Mouse (Mus musculus) heart, embryonic 13.5 days (tissue): Measurements from ENCODE around the gene Ddx11. TPM values are rescaled to one million over a fixed set of nuclear protein-coding genes. Genes with fewer than 3 reads are reported as not detected.
A peak's percentile ranks its signal among the peaks of the same experiment; 100 is the strongest.

Experiments
- ATAC-seq: fragments of 200-750 bp; cut with Nextera tagmentation; 2 replicates; pipeline ENCODE4 v1.8.0; 2017; ENCODE audit warnings: moderate TSS enrichment; ENCODE audit not compliant: insufficient number of reproducible peaks, low FRiP score, low TSS enrichment; ENCODE audit errors: extremely low read depth
- H3K27ac ChIP-seq: fragments of 300-500 bp; sonication (generic); replicated peaks from 2 replicates; pipeline ENCODE4 v1.5.1; 2015; ENCODE audit warnings: moderate library complexity, mild to moderate bottlenecking, inconsistent platforms
- H3K27me3 ChIP-seq: fragments of 300-500 bp; sonication (generic); replicated peaks from 2 replicates; pipeline ENCODE4 v1.6.1; 2015; ENCODE audit warnings: mild to moderate bottlenecking, inconsistent platforms
- H3K36me3 ChIP-seq: fragments of 300-500 bp; sonication (generic); 2 replicates; pipeline ENCODE4 v1.6.1; 2015; ENCODE audit warnings: mild to moderate bottlenecking, inconsistent platforms
- H3K4me1 ChIP-seq: fragments of 300-500 bp; sonication (generic); 2 replicates; pipeline ENCODE4 v1.6.1; 2015; ENCODE audit warnings: inconsistent platforms
- H3K4me2 ChIP-seq: fragments of 300-500 bp; sonication (generic); 2 replicates; pipeline ENCODE4 v1.6.1; 2015; ENCODE audit warnings: inconsistent platforms, mild to moderate bottlenecking, moderate library complexity
- H3K4me3 ChIP-seq: fragments of 300-500 bp; sonication (generic); 2 replicates; pipeline ENCODE4 v1.5.1; 2015; ENCODE audit warnings: moderate library complexity, mild to moderate bottlenecking, inconsistent platforms
- H3K9ac ChIP-seq: fragments of 300-500 bp; sonication (generic); 2 replicates; pipeline ENCODE4 v1.6.1; 2015; ENCODE audit warnings: inconsistent platforms, mild to moderate bottlenecking, moderate library complexity
- H3K9me3 ChIP-seq: fragments of 300-500 bp; sonication (generic); 2 replicates; pipeline ENCODE4 v1.6.1; 2016; ENCODE audit warnings: inconsistent platforms
- WGBS: fragments of 180-500 bp; shearing (Covaris S2); methylation state at CpG from one replicate; pipeline ENCODE4 v1.1.7; 2015; ENCODE audit warnings: mixed read lengths; 5-methylcytosine and 5-hydroxymethylcytosine counted together
- polyA plus RNA-seq: library from polyadenylated mRNA; unstranded; fragments of >200 nt; fragmentation: Nextera tagmentation; extraction: Ambion mirVana; gene quantifications from 2 replicates; pipeline ENCODE4 v1.2.1, GENCODE M21; 2015

Ddx11 gene
- polyA plus RNA-seq, 1 experiment from 2014 or later: 12.6 TPM

DNA sequence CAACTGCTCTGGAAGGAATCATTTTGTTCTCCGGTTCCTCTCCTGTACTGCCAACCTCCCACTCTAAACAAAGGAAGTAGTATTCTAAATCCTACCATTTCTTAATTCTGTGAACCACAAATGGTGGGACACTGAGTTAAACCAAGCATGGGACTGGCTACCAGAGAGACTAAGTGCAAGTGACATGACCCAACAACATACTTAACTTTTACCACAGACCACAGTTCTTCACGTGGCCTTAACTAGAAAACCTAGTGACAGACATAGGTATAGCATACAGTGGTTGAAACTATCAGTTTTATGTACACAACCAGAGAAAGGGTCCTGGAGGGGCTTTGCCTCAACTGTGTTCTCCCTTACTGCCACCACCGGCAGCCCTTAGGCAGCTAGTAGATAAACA lies 30.7 kb upstream of the Ddx11 start:
- Histone ChIP-seq H3K9ac (no peak overlapping the region), H3K4me3 (no peak overlapping the region), H3K27ac (no peak overlapping the region), H3K36me3 (peaks cover 53% of the 10 kb centered on the region), H3K4me1 (peaks cover 4% of the 10 kb centered on the region; the same call in 1 of the 2 replicates), H3K27me3 (no peaks in the 10 kb centered on the region), H3K4me2 (no peak overlapping the region), H3K9me3 (no peaks in the 10 kb centered on the region)
- 80% methylated on average over 3 of the region's 3 CpGs for WGBS
- no peak for ATAC-seq

DNA sequence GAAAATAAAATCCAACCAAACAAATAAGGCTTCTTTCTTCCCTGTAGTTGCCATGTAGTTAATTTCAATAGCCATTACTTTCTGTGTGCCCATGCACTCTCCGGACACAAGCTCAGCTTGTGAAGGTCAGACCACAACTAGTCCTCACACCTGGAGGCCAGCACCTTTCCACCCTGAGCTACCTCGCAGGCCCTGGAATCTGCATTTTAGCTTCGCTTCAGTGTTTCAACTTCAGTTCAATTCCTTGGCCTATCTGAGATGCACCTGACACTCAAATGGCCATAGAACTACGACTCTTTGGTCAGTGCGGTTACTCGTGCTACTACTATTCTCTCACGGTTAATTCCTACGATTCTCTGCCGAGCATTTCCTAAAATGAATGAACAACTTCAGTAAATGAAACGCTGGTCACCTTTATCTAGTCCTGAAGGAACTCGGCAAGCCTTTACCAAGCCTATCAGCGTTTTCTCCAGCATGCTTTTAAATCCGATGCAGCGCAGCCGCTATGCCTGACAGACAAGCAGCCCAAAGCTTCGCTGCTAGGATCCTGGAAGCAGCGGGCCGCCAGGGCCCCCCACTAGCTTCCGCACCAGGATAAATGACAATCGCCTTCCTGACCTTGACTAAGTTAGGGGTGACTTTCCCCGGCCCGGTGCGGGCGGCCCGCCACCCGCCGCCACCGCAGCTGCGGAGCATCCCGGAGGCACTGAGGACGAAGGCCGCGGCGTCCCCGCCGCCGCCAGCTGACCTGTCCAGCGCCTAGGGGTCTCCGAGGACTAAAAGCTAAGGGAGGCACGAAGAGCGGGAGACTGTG lies 22.5 kb upstream of the Ddx11 start:
- peaks cover 24% of the 10 kb centered on the region for H3K4me1 ChIP-seq
- peak; percentile 65 for ATAC-seq
- peaks cover 12% of the 10 kb centered on the region; the same call in 1 of the 2 replicates for H3K36me3 ChIP-seq
- H3K27me3 ChIP-seq: no peaks in the 10 kb centered on the region
- WGBS: under 1% methylated on average over 41 of the region's 41 CpGs
- H3K4me3 ChIP-seq: peak overlapping the region; percentile 81
- peak overlapping the region; percentile 95 for H3K9ac ChIP-seq
- H3K4me2 ChIP-seq: peak overlapping the region; percentile 97
- no peaks in the 10 kb centered on the region for H3K9me3 ChIP-seq
- H3K27ac ChIP-seq: peak overlapping the region; percentile 94

DNA sequence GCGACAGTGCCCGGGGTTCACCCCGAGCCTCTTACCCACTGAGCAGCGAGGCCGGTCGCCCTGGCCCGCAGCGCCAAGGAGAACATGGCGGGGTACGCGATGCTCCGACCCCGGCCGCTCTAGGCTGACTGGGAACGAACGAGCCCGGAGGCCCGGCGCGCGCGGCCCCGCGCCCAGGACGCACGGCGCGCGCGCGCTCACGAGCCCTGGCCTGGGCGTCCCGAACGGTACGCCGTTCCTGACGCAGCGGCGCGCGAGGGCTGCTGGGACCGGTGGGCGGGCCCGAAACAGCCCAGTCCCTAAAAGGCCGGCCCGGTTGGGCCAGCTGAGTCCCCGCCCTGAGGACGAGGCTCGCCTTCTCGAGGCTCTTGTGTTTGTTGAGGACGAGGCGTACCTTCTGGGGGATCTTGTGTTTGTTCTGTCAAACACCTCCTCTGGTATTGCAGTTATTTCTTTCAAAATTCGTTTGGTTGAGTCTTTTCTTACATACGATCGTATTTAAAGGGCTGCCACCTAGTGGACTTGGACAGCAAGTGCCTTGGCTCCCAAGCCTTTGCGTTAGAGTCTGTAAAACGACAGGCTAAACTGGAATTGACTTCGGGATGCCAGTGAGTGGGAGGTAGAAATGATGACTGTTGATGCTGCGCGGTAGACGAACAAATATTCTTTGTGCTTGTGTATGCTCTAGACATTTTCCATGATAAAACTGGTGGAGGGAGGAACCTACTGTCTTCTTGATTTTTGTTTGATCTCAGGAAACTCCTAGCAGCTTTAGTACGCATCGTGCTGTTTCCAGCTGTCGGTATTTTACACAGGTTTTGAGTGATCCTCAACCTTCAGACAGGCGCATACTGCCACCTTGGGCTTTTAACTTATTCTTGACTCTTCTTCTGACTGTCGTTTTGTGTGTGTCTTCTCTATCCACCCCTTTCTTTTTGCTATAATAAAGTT lies 21.7 kb upstream of the Ddx11 start, which contains the start of gene Ndufv2:
TSS of gene Ndufv2 (minus strand) at position 180 of the 951 bp plus-strand sequence.
- 0 out of 2 replicates have a peak, but pooled peaks cover 9% of the 10 kb centered on the region for H3K36me3 ChIP-seq
- H3K4me3 ChIP-seq: peak within 1 kb of the TSS; percentile 81
- H3K27me3 ChIP-seq: no peaks in the 10 kb centered on the region
- peak within 1 kb of the TSS; percentile 95 for H3K9ac ChIP-seq
- H3K4me1 ChIP-seq: peaks cover 24% of the 10 kb centered on the region
- under 1% methylated on average over 65 of the region's 67 CpGs for WGBS
- H3K27ac ChIP-seq: peak within 1 kb of the TSS; percentile 94
- peak within 1 kb of the TSS; percentile 97 for H3K4me2 ChIP-seq
- ATAC-seq: peak; percentile 98
- no peaks in the 10 kb centered on the region for H3K9me3 ChIP-seq

DNA sequence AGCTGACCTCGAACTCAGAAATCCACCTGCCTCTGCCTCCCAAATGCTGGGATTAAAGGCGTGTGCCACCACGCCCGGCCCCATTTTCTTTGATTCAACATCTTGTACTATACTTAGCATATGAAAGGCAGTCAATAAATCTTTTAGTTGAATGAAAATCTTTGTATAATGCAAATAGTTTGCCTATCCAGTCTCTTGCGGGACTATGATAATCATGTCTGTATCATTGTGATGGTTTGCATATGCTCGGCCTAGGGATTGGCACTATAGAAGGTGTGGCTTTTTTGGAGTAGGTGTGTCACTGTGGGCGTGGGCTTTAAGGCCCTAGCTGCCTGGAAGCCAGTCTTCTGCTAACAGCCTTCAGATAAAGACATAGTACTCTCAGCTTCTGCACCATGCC lies 19.2 kb upstream of the Ddx11 start:
- Histone ChIP-seq H3K9ac (no peak overlapping the region), H3K27me3 (no peaks in the 10 kb centered on the region), H3K4me1 (peaks cover 20% of the 10 kb centered on the region), H3K9me3 (no peaks in the 10 kb centered on the region), H3K4me3 (no peak overlapping the region), H3K36me3 (no peaks in the 10 kb centered on the region), H3K27ac (no peak overlapping the region), H3K4me2 (no peak overlapping the region)
- WGBS: 82% methylated on average over 7 of the region's 7 CpGs
- ATAC-seq: no peak

DNA sequence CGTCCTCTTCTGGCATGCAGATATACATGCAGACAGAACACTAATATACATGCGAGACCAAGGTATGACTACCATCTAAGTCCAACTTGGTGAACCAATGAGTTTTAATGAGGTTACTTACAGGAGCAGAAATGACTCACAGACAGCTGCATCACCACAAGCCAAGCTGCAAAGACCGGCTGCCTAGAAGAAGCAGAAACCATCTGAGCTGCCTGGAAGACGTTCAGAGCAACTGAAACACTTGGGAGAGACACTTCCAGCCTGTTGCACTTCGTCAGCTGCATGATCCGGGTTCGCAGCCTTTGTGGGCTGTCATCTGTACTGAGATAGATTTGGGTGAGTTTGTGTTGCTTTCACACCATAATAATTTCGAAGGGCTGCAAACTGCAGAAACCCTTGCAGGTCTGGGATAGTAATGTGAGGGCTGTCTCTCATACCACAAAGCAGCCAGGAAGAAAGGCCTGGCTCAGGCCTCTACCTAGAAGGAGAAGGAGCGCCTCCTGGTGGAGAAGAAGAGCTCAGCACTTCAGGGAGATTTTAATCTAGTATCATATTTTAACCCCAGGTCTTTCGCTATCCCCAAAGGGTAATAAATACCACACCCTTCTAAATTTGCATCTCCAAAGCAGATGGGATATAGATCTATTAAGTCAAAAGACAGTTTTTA lies 16.6 kb upstream of the Ddx11 start:
- Histone ChIP-seq H3K27ac (no peak overlapping the region), H3K4me2 (no peak overlapping the region), H3K36me3 (no peaks in the 10 kb centered on the region), H3K4me1 (peaks cover 17% of the 10 kb centered on the region), H3K4me3 (no peak overlapping the region), H3K9me3 (no peaks in the 10 kb centered on the region), H3K9ac (peak overlapping the region; percentile 19; the same call in 1 of the 2 replicates), H3K27me3 (no peaks in the 10 kb centered on the region)
- ATAC-seq: no peak
- 50% methylated on average over 10 of the region's 10 CpGs for WGBS

DNA sequence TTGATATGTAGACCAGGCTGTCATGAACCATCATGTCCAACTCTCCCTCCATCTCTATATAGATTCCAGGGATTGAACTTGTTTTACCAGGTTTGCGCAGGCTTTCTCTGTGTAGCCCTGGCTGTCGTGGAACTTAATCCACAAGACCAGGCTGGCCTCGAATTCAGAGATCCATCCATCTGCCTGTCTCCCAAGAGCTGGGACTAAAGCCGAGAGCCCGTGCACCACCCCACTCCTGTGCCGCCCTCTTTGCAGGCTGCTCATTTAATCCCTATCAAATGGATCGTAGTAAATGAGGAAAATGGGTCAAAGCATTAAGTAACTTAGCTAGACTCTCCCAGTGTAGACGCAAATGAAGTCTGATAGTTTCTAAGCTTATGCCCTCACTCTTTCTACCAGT lies 15.9 kb upstream of the Ddx11 start:
- WGBS: 64% methylated on average over 8 of the region's 8 CpGs
- Histone ChIP-seq H3K4me3 (no peak overlapping the region), H3K4me2 (no peak overlapping the region), H3K9ac (no peak overlapping the region), H3K36me3 (no peaks in the 10 kb centered on the region), H3K4me1 (peaks cover 16% of the 10 kb centered on the region), H3K9me3 (no peaks in the 10 kb centered on the region), H3K27ac (no peak overlapping the region), H3K27me3 (no peaks in the 10 kb centered on the region)
- ATAC-seq: no peak

DNA sequence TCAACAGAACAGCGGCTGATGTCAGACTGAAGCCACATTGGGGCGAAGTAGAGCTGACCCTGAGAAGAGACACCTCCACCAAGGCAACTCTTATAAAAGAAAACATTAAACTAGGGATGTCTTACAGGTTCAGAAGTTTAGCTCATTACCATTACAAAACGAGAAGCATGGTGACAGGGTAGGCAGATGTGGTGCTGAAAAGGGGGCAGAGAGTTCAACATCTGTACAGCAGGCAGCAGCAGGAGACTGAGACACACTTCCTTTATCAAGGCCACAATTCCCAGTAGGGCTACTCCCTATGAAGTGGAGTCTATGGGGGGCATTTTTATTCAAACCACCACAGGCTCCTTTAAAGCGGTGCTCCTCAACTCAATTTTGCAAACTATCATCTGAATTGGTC lies 15.1 kb upstream of the Ddx11 start:
- Histone ChIP-seq H3K9me3 (no peaks in the 10 kb centered on the region), H3K36me3 (no peaks in the 10 kb centered on the region), H3K4me2 (no peak overlapping the region), H3K27ac (no peak overlapping the region), H3K4me1 (peaks cover 20% of the 10 kb centered on the region), H3K27me3 (no peaks in the 10 kb centered on the region), H3K9ac (no peak overlapping the region), H3K4me3 (no peak overlapping the region)
- no peak for ATAC-seq
- WGBS: 79% methylated on average over 4 of the region's 4 CpGs

DNA sequence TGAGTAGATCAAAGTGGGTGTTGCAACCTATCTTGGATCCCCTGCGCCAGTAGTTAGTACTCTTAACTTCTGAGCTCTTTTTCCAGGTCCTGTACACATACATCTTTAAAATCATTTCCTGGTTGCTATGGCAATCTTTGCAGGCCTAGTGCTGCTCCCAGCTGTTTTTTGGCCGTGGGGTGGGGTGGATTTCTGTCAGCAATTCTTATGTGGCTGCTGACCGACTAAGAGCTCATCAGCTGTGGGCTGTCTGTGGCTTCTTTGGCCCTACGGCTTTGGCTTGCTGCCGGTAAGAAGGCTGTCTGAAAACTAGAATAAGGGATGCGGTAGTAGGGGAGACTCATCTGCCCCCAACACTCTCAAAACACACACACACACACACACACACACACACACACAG lies 12.6 kb upstream of the Ddx11 start:
- Histone ChIP-seq H3K4me3 (peak overlapping the region; percentile 80), H3K9ac (peak overlapping the region; percentile 87), H3K27ac (peak overlapping the region; percentile 69), H3K27me3 (no peaks in the 10 kb centered on the region), H3K4me2 (peak overlapping the region; percentile 80), H3K4me1 (peaks cover 20% of the 10 kb centered on the region), H3K36me3 (peaks cover 21% of the 10 kb centered on the region), H3K9me3 (no peaks in the 10 kb centered on the region)
- WGBS: 35% methylated on average over 6 of the region's 6 CpGs
- no peak for ATAC-seq

DNA sequence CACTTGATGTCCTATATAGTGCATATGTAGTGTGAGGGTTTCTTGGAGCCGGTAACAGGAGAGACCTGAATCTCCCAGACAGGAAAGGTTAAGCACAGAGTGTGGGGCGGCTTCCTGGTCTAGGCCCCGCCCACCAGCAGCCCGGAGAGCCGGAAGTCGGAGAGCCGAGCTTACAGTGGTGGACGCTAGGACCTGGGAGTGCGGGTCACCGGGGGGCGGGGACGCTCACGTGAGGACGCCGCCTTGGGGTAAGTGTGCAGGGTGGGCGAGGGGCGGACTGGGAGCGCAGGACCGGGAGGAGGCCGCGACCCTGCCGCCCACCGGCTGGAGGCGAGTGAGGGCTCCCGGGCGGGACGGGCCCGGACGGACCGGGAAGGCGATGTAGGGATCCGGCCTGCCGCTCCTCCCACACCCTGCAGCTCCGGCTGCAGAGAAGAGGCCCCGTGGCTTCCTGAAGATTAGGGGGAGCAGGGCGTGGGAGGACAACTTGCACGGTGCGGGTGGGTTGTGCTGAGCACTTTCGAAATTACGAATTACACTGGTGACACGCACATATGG lies 11.8 kb upstream of the Ddx11 start, which contains the start of gene Washc1:
TSS of gene Washc1 (plus strand) at position 144 of the 558 bp plus-strand sequence.
- peak within 1 kb of the TSS; percentile 87 for H3K9ac ChIP-seq
- under 1% methylated on average over 41 of the region's 41 CpGs for WGBS
- H3K36me3 ChIP-seq: peaks cover 29% of the 10 kb centered on the region
- H3K27ac ChIP-seq: peak within 1 kb of the TSS; percentile 69
- peak; percentile 98 for ATAC-seq
- no peaks in the 10 kb centered on the region for H3K9me3 ChIP-seq
- H3K4me2 ChIP-seq: peak within 1 kb of the TSS; percentile 80
- H3K27me3 ChIP-seq: no peaks in the 10 kb centered on the region
- H3K4me3 ChIP-seq: peak within 1 kb of the TSS; percentile 80
- H3K4me1 ChIP-seq: peaks cover 20% of the 10 kb centered on the region

DNA sequence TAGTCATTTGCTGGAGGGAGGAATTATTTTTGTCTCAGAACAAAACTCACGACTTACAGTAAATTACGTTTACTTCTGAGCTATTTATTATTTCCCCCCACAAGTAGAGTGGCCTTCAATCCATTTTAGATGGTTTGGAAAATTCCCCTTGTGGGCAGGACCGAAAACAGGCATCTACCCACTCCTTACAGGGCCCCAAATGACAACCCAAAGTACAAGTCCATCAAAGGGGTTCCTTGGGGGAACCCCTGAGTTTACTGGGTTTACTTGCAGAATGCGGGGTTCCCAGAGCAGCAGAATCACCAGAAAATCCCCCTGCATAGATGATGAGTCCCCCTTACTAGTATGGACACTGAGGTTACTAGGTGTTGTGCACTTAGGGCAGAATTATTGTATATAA lies 11.2 kb upstream of the Ddx11 start:
- Histone ChIP-seq H3K27me3 (no peaks in the 10 kb centered on the region), H3K4me2 (peak overlapping the region; percentile 80), H3K4me1 (peaks cover 17% of the 10 kb centered on the region), H3K36me3 (peaks cover 35% of the 10 kb centered on the region), H3K9ac (peak overlapping the region; percentile 87), H3K9me3 (no peaks in the 10 kb centered on the region), H3K27ac (0 out of 2 replicates have a peak overlapping the region, but pooled peaks have one; percentile 69), H3K4me3 (peak overlapping the region; percentile 80)
- 38% methylated on average over 4 of the region's 4 CpGs for WGBS
- ATAC-seq: no peak
